Mouse (Mus musculus): Measurements from ENCODE around the gene Atl2.

- TF ChIP-seq CEBPB (IDR thresholded peaks at IDR 0.05; ENCODE audit: low read depth) (no peak), CTCF (IDR thresholded peaks at IDR 0.05; ENCODE audit: control insufficient read depth, insufficient read depth, insufficient read length) (no peak)
Measured at GRCm38 (mm10) chr17:79826482-79827034, 69.4 kb downstream of the Atl2 start.
